Mouse (Mus musculus) right cerebral cortex, postnatal 25 days (tissue): ENCODE measurements at regions not wholly inside any gene's neighbourhood (a gene's known extent, or its start where the extent isn't known, plus 50 kb on each side); places are given as distances from the start of the nearest gene placed in this dataset.

Experiments used
- DNase-seq: peaks from one replicate; pipeline ENCODE4 v3.0.0; 2022

DNA sequence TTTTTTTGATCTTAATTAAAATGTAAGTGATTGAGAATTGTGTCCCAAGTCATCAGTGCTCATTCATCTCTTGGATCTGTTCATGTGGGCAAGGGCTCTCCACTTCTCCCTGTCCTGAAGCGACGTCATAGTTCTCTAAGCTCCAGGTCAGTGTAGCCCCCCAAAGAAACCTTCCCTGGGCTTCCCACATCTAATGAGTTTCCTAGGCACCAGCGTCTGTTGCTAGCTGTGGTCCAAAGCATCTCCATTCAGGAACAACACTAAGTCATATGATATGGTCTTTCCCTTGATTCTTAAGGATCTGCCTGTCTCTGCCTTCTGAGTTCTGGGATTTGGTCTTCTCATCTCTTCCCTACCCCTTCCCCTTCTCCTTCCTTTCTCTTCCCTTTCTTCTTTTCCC lies 66.3 kb upstream of the Sox4 start:
- no peak for DNase-seq

DNA sequence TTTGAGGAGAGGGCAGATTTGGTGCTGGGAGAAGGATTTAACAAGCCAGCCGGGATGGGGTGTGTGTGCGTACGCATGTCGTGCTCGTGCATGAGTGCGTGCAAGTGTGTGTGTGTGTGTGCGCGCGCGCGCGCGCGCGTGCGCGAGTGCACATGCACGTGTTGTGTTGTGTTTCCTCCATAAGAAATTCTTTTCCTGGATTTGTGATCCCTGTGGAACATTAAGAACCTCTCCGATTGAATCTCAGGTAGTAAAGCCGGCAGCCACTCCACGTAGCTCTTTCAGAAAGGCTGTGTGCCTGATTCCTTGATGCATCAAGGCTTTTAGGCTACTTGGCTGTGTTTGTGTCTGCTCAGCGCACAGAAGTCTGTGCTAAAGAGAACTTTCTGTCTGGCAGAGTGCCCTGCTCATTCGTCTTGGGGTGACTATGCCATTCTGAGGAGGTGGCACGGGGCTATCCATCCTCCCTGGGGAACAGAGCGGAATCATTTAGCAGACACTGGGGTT lies 62.7 kb upstream of the Sox4 start:
- DNase-seq = peak; percentile 57

DNA sequence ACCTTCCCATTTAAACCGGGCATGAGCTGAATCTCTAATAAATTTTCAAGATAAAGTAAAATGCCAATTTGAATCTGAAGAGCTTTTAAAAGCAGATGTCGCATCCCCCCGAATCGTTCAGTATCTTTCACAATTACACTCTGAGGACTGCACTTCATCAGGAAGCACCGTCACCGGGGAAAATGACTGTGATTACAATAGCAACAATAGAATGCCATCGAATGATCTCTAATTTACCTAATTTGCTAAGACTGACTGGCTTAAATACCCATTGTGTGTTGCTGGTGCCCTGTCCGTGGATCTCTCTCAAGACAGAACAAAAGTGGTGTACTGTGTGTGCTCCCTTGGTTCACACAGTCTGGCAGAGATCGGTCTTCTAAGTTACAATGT lies 62.1 kb upstream of the Sox4 start:
- peak; percentile 27 for DNase-seq

DNA sequence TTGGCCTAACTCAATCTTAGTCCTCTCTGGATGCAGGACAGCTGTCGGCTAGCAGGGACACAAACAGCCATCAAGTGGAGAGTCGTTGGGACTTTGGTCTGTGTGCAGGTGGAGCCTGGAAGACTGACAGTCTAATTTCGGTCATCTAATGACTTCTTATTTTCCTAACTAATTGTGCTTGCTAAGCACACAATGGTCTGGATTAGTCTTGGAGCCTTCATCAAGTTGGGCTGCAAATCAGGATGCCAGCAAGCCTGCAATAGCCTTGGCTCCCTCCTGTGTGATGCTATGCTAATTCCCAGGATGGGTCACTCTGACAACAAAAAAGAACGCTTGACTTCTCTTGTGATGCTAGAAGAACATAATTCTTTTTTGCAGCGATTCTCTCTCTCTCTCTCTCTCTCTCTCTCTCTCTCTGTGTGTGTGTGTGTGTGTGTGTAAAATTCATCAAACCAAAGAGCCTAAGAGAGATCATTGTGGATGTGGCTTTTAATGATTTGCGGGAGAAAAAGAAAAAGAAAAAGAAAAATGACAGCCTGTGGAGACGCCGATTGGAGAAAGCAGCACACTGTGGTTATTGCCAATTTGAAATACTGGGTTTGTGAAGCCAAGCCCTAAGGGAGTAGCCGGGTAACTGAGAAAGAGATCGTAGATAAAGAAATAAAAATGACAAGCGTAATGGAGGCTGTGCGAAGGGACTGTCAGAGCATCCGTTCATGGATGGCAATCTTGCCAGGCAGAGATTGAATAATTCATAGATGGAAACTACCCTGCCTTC lies 61.5 kb upstream of the Sox4 start:
- DNase-seq = peak; percentile 19

DNA sequence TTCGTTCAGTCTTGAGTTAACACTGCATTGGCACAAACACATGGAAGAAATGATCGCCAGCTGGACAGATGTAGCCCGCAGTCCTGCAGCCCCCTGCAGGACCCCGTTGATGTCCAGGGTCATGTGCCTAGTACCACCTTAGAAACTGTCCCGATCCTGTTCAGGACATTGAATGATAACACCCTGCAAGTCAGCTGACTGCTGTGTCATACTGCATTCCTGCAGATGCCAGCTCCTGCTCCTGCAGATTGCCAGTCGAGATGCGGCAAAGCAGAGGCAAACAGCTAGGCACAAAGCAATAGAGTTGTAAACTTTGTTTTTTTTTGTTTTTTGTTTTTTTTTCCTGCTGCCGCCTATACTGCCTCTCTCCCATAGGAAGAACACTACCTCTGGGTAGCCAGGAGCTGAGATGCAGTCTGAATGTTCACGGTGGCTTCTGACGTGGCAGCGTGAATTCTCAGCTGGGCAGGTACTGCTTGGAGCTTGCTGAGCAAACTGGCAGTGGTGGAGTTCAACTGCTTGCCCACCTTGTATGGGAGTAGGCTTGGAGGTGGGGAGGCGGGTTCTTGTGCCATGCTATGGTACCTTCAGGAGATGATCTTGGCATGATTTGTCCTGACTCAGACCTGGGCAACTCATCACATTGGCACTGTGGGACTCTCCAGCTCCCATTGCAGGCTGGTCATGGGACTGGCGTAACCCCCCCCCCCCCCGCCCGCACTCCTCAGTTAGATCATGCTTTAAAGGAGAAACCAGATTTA lies 60.7 kb upstream of the Sox4 start:
- peak; percentile 37 for DNase-seq

DNA sequence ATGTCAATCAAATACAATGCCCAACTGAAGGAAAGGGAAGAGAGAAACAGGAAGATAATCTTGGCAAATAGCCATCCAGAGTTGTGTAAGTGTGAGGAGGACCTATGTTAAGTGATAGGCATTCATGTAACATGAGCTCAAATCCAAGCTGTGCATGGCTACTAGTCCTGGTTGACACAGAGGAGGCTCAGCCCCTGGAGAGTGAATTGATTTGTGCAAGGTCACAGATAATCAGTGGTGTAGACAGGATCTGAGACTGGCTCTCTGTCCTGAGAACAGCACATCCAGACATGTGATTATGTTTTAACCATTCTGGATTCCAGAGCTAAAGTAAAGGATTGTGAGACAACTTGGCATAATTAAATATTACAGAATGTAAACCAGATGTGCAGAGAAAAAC lies 53.0 kb upstream of the Sox4 start:
- no peak for DNase-seq
